Mouse (Mus musculus) heart, embryonic 15.5 days (tissue): ENCODE results near the gene Setd7. TPM values are rescaled to one million over a fixed set of nuclear protein-coding genes. Genes with fewer than 3 reads are reported as not detected.

Experiments
- ATAC-seq: fragments of 200-750 bp; cut with Nextera tagmentation; replicated peaks from 2 replicates; pipeline ENCODE4 v1.8.0; 2017; ENCODE audit warnings: low read depth, moderate TSS enrichment; ENCODE audit not compliant: insufficient number of reproducible peaks, insufficient read depth, low FRiP score
- H3K27ac ChIP-seq: fragments of 300-500 bp; sonication (generic); 2 replicates; pipeline ENCODE4 v1.5.1; 2015; ENCODE audit warnings: mild to moderate bottlenecking, inconsistent platforms
- H3K27me3 ChIP-seq: fragments of 300-500 bp; sonication (generic); 2 replicates; pipeline ENCODE4 v1.6.1; 2015; ENCODE audit warnings: inconsistent platforms
- H3K36me3 ChIP-seq: fragments of 300-500 bp; sonication (generic); 2 replicates; pipeline ENCODE4 v1.6.1; 2015; ENCODE audit warnings: mild to moderate bottlenecking, inconsistent platforms
- H3K4me1 ChIP-seq: fragments of 300-500 bp; sonication (generic); replicated peaks from 2 replicates; pipeline ENCODE4 v1.6.1; 2015; ENCODE audit warnings: inconsistent platforms
- H3K4me2 ChIP-seq: fragments of 300-500 bp; sonication (generic); 2 replicates; pipeline ENCODE4 v1.6.1; 2015; ENCODE audit warnings: inconsistent platforms, mild to moderate bottlenecking, moderate library complexity
- H3K4me3 ChIP-seq: fragments of 300-500 bp; sonication (generic); 2 replicates; pipeline ENCODE4 v1.5.1; 2015; ENCODE audit warnings: mild to moderate bottlenecking, inconsistent platforms
- H3K9ac ChIP-seq: fragments of 300-500 bp; sonication (generic); 2 replicates; pipeline ENCODE4 v1.6.1; 2015; ENCODE audit warnings: mild to moderate bottlenecking, inconsistent platforms
- H3K9me3 ChIP-seq: fragments of 300-500 bp; sonication (generic); replicated peaks from 2 replicates; pipeline ENCODE4 v1.6.1; 2016; ENCODE audit warnings: inconsistent platforms
- WGBS: fragments of 180-500 bp; shearing (Covaris S2); methylation state at CpG from one replicate; pipeline ENCODE4 v1.1.7; 2015; ENCODE audit warnings: mixed read lengths; 5-methylcytosine and 5-hydroxymethylcytosine counted together
- polyA plus RNA-seq: library from polyadenylated mRNA; unstranded; fragments of >200 nt; fragmentation: Nextera tagmentation; extraction: Ambion mirVana; gene quantifications from 2 replicates; pipeline ENCODE4 v1.2.1, GENCODE M21; 2015

Gene Setd7
- polyA plus RNA-seq, 1 experiment from 2014 or later: 5.1 TPM

DNA sequence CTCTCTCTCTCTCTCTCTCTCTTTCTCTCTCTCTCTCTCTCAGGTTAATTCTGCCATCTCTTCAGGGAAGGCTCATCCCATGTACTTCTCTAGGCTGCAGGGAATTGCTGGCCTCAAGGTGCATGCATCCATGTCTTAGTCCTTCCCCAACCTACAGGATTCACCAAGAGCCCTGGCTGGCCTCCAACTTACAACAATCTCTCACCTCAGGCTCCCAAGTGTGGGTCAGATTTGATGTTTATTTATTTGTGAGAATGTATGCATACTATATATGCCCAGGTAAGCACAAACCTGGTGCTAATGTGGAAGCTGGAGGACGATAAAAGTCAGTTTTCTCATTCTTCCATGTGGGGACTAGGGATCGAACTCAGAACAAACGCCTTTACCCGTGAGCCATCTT lies 5.8 kb downstream of the Setd7 start:
- no peak overlapping the region for H3K4me2 ChIP-seq
- no peak for ATAC-seq
- H3K27me3 ChIP-seq: no peaks in the 10 kb centered on the region
- peaks cover 51% of the 10 kb centered on the region for H3K4me1 ChIP-seq
- WGBS: 84% methylated on average over 4 of the region's 4 CpGs
- H3K9me3 ChIP-seq: no peaks in the 10 kb centered on the region
- H3K4me3 ChIP-seq: no peak overlapping the region
- peaks cover 5% of the 10 kb centered on the region for H3K36me3 ChIP-seq
- H3K9ac ChIP-seq: no peak overlapping the region
- H3K27ac ChIP-seq: no peak overlapping the region

DNA sequence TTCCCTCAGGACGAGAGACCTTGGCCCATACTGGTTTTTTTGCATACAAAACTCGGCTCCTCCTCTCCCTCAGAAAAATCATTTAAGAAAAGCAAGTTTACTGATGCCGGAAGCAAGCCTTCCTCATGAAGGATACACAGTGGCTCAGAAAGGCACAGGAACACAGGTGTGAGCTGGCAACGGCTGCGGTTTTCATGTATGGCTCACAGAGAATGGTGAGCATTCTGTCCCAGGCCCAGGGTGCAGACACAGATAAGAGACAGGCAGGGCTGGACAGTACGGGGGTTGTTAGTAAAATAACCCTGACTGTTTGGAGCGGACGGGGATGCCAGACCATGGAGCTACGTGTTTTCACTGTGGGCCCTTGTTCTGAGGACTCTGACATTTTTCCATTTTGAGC lies 6.6 kb downstream of the Setd7 start:
- peak overlapping the region; percentile 77 for H3K27ac ChIP-seq
- H3K4me2 ChIP-seq: peak overlapping the region; percentile 66
- H3K9ac ChIP-seq: 0 out of 2 replicates have a peak overlapping the region, but pooled peaks have one; percentile 2
- peaks cover 13% of the 10 kb centered on the region for H3K36me3 ChIP-seq
- H3K4me1 ChIP-seq: peaks cover 51% of the 10 kb centered on the region
- no peaks in the 10 kb centered on the region for H3K27me3 ChIP-seq
- peak; percentile 45; the same call in 1 of the 2 replicates for ATAC-seq
- H3K4me3 ChIP-seq: 0 out of 2 replicates have a peak overlapping the region, but pooled peaks have one; percentile 7
- no peaks in the 10 kb centered on the region for H3K9me3 ChIP-seq
- 41% methylated on average over 9 of the region's 9 CpGs for WGBS

DNA sequence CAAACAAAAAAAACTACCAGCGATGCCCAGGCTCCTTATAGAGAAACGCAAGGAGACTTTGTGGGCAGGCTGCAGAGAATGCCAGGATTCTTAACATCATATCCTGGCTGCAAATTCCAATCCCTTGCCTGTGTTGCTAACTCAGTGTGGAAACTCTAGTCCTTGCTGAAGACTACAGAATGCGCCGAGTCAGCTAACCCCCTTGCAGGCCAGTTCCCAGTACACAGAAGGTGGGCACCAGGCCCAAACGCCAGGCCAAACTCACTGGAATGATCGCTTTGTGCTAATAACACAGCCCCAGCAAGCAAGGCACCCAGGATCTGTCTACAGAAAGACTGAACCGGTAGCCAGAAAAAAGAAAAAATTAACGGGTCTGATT lies 7.2 kb downstream of the Setd7 start:
- Histone ChIP-seq H3K9me3 (no peaks in the 10 kb centered on the region), H3K4me1 (peaks cover 49% of the 10 kb centered on the region), H3K9ac (peak overlapping the region; percentile 3; the same call in 1 of the 2 replicates), H3K4me2 (peak overlapping the region; percentile 66), H3K27me3 (no peaks in the 10 kb centered on the region), H3K36me3 (peaks cover 15% of the 10 kb centered on the region), H3K27ac (peak overlapping the region; percentile 77), H3K4me3 (no peak overlapping the region)
- WGBS: 37% methylated on average over 8 of the region's 8 CpGs
- ATAC-seq: peak; percentile 66

GRCm38 (mm10) chr3:51552841-51553496 lies 7.7 kb downstream of the Setd7 start:
- H3K9ac ChIP-seq: peak overlapping the region; percentile 21; the same call in 1 of the 2 replicates
- H3K27ac ChIP-seq: peak overlapping the region; percentile 77
- H3K36me3 ChIP-seq: peaks cover 15% of the 10 kb centered on the region
- no peaks in the 10 kb centered on the region for H3K9me3 ChIP-seq
- H3K4me3 ChIP-seq: peak overlapping the region; percentile 32
- no peak for ATAC-seq
- no peaks in the 10 kb centered on the region for H3K27me3 ChIP-seq
- H3K4me2 ChIP-seq: peak overlapping the region; percentile 66
- whole genome bisulfite sequencing: 30% methylated on average over 10 of the region's 10 CpGs
- peaks cover 44% of the 10 kb centered on the region for H3K4me1 ChIP-seq

DNA sequence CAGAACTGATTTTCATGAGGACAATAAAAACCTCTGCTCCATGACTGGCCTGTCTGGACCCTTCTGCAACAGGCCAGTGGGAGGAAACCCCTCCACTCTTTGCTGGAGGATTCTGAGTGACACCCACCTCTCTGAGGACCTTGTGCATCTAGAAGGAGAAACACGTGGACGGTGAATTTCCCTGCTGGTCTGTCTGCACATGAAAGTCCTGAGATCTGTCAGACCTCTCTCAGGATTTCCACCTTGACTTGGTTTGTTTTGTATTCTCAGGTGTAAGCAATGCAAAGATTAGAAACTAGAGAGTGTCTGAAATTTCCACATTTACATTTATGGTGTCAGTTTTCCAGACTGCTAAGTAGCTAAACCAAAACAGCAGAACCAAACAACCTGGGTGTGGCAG lies 8.5 kb downstream of the Setd7 start:
- Histone ChIP-seq H3K9ac (no peak overlapping the region), H3K36me3 (peaks cover 15% of the 10 kb centered on the region), H3K9me3 (no peaks in the 10 kb centered on the region), H3K27me3 (no peaks in the 10 kb centered on the region), H3K4me1 (peaks cover 43% of the 10 kb centered on the region), H3K4me2 (no peak overlapping the region), H3K27ac (peak overlapping the region; percentile 77; the same call in 1 of the 2 replicates), H3K4me3 (no peak overlapping the region)
- 63% methylated on average over 2 of the region's 2 CpGs for WGBS
- ATAC-seq: no peak

DNA sequence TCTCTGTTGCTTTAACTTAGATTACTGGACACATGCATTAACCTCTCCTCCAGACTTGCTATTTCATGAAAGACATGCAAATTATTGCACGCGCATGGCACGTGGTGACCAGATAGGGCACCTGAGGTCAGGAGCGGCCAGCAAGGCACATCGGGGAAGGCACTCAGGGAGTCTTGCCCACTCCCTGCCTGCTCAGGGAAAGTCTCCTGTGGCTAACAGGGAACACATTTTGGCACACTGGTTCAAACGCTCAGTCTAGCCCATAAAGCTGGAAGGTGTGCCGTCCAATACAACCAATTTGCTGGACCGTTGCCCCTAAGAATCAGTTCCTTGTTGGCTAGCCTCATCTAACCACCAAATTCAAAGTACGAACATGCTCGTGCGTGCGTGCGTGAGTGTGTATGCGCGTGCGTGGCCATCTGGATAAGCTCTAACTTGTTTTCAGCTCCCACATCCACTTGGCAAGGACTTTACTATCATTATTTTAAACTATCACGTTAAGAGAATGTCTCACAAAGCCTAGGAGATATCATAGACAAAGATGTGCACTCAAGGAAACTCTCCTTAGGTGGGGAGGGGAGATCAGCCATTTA lies 11.6 kb downstream of the Setd7 start:
- ATAC-seq: no peak
- no peaks in the 10 kb centered on the region for H3K27me3 ChIP-seq
- no peak overlapping the region for H3K27ac ChIP-seq
- H3K9ac ChIP-seq: no peak overlapping the region
- H3K4me3 ChIP-seq: no peak overlapping the region
- peaks cover 27% of the 10 kb centered on the region for H3K4me1 ChIP-seq
- H3K9me3 ChIP-seq: no peaks in the 10 kb centered on the region
- H3K4me2 ChIP-seq: no peak overlapping the region
- 88% methylated on average over 17 of the region's 17 CpGs for WGBS
- peaks cover 24% of the 10 kb centered on the region for H3K36me3 ChIP-seq

GRCm38 (mm10) chr3:51547577-51547976 lies 13.1 kb downstream of the Setd7 start:
- no peak overlapping the region for H3K9ac ChIP-seq
- H3K4me1 ChIP-seq: peaks cover 12% of the 10 kb centered on the region
- H3K36me3 ChIP-seq: peaks cover 28% of the 10 kb centered on the region
- no peak overlapping the region for H3K27ac ChIP-seq
- no peak overlapping the region for H3K4me2 ChIP-seq
- H3K9me3 ChIP-seq: no peaks in the 10 kb centered on the region
- no peaks in the 10 kb centered on the region for H3K27me3 ChIP-seq
- ATAC-seq: no peak
- WGBS: 70% methylated on average over 6 of the region's 6 CpGs
- no peak overlapping the region for H3K4me3 ChIP-seq

DNA sequence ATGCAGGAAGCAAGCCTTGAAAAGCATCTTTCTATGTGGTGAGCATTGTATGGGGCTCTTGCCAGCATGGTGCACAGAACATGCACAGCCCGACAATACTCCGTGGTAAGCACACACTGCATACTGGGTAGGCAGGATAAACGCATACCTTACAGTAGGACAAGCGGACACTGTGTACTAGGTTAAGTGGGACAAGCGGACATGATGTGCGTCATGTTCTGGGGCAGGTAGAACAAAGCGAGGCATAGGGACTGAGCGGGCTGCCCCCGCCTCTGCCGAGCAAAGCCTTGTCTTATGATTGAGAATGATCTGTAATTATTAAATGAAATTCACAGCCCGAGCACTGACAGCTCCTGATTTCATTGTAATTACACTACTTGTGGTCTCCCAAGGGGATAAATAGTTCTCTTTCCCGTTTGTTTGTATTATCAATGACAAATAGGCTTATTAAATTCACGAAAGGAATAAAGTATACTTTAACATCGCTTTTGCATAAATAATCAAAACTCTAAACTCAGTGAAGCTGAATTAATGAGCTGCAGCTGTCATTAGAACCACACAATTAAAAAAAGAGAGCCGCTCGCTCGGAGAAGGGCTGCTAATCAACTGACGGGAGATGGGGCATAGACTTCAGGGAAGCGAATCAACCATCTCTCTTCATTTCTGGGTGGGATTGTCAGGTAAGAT lies 16.1 kb downstream of the Setd7 start:
- Histone ChIP-seq H3K4me1 (0 out of 2 replicates have a peak, but pooled peaks cover 2% of the 10 kb centered on the region), H3K27ac (no peak overlapping the region), H3K9ac (no peak overlapping the region), H3K27me3 (no peaks in the 10 kb centered on the region), H3K4me3 (no peak overlapping the region), H3K9me3 (no peaks in the 10 kb centered on the region), H3K36me3 (peaks cover 46% of the 10 kb centered on the region), H3K4me2 (no peak overlapping the region)
- 89% methylated on average over 19 of the region's 19 CpGs for WGBS
- no peak for ATAC-seq

- 90% methylated on average over 9 of the region's 9 CpGs for WGBS
- no peaks in the 10 kb centered on the region for H3K27me3 ChIP-seq
- no peaks in the 10 kb centered on the region for H3K9me3 ChIP-seq
- H3K4me3 ChIP-seq: no peak overlapping the region
- no peak for ATAC-seq
- no peaks in the 10 kb centered on the region for H3K4me1 ChIP-seq
- H3K36me3 ChIP-seq: peaks cover 64% of the 10 kb centered on the region
- H3K9ac ChIP-seq: no peak overlapping the region
- no peak overlapping the region for H3K4me2 ChIP-seq
- H3K27ac ChIP-seq: no peak overlapping the region
Measured at GRCm38 (mm10) chr3:51540659-51541058, 20.0 kb downstream of the Setd7 start.

- H3K27ac ChIP-seq: no peak overlapping the region
Measured at GRCm38 (mm10) chr3:51539567-51540408, 20.9 kb downstream of the Setd7 start.

DNA sequence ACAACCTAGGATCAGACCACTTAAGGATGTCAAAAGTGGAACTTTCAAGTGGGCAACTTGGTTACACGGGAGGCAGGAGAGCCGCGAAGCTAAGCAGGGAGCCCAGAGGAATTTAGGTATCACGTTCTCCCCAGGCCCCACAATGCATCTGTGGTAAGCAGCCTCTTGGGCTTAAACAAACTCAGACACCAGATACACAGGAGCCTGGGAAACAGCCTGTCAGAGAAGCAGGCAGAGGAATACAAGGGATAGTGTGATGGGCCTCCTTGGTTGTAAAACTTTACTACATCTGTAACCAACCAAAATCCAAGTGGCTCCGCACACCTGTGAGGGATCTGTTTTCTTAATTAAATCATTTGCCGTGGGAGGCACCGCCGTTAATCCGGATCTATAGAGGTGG lies 26.7 kb downstream of the Setd7 start:
- Histone ChIP-seq H3K36me3 (peaks cover 84% of the 10 kb centered on the region), H3K9ac (no peak overlapping the region), H3K4me3 (no peak overlapping the region), H3K4me2 (no peak overlapping the region), H3K9me3 (no peaks in the 10 kb centered on the region), H3K27me3 (no peaks in the 10 kb centered on the region), H3K4me1 (0 out of 2 replicates have a peak, but pooled peaks cover 2% of the 10 kb centered on the region), H3K27ac (no peak overlapping the region)
- ATAC-seq: no peak
- 84% methylated on average over 9 of the region's 9 CpGs for WGBS

More at GRCm38 (mm10) chr3:51539567-51540408, 20.9 kb downstream of the Setd7 start:
- no peaks in the 10 kb centered on the region for H3K9me3 ChIP-seq
- no peaks in the 10 kb centered on the region for H3K4me1 ChIP-seq
- H3K4me2 ChIP-seq: no peak overlapping the region
- WGBS: 58% methylated on average over 15 of the region's 15 CpGs
- no peak overlapping the region for H3K9ac ChIP-seq
- peaks cover 69% of the 10 kb centered on the region for H3K36me3 ChIP-seq
- no peak overlapping the region for H3K4me3 ChIP-seq
- ATAC-seq: no peak
- no peaks in the 10 kb centered on the region for H3K27me3 ChIP-seq
